Mouse (Mus musculus): ENCODE results near the gene Ppil6. TPM values are rescaled to one million over a fixed set of nuclear protein-coding genes. Genes with fewer than 3 reads are reported as not detected.

Ppil6 gene
- polyA plus RNA-seq, 3 experiments from 2014 or later: not detected

GRCm38 (mm10) chr10:41536714-41537113 is 46.5 kb downstream of the Ppil6 start:
- ATAC-seq: peak; percentile 89

DNA sequence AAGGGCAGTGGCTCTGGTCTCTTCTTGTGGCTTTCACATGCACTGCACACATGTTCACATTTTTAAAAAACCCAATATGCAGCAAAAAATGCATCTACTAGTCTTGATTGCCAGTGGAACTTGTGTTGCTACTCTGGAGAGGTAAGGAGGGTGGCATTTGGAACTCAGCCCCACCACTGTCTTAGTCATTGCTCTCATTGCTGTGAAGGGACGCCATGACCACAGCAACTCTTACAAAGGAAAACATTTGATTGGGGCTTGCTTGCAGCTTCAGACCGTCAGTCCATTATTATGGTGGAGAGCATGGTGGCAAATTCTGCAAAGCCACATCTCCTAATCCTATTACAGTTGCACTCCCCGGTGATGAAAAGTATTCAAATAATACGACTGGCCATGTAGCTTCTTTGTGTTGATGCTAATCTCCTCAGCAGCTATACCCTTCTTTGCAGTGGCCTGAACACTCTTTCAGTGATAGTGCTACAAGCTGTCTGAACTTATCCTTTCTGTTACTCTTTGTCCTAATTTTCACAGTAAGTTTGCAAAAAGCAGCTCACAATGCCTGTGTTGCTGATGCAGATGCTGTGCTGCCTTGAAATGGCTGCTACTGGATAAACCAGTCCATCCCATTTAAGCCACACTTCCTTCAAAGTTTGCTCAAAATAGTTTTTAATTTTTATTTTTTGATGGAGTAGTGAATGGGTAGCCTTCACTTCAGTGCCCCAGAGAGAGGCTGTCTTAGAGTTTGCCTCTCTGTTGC is 47.2 kb downstream of the Ppil6 start:
- ATAC-seq: no peak

GRCm38 (mm10) chr10:41537983-41538330 is 47.7 kb downstream of the Ppil6 start:
- ATAC-seq: no peak

GRCm38 (mm10) chr10:41538986-41539385 is 48.7 kb downstream of the Ppil6 start:
- ATAC-seq: no peak

- ATAC-seq: no peak
Observed at GRCm38 (mm10) chr10:41542057-41542456, 51.8 kb downstream of the Ppil6 start.

DNA sequence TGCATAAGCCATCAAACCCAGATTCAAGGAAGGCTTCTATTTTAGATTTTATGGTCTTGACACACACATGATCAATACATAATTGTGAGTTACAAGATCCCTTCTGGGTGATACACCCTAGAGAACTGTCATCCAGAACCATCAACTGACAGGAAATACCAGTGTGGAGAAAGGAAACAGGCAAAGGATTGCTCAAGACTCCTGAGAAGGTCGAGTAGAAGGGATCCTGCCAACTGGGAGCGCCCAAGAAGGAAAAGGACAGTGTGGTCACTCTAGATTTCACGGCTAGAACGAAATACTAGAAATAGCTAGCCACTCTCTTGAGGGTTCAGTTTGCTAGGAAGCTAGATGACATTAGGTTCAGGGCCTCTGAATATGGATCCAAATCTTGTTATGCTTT is 53.2 kb downstream of the Ppil6 start:
- ATAC-seq: no peak

- ATAC-seq: no peak
Observed at GRCm38 (mm10) chr10:41543844-41544243, 53.6 kb downstream of the Ppil6 start.

DNA sequence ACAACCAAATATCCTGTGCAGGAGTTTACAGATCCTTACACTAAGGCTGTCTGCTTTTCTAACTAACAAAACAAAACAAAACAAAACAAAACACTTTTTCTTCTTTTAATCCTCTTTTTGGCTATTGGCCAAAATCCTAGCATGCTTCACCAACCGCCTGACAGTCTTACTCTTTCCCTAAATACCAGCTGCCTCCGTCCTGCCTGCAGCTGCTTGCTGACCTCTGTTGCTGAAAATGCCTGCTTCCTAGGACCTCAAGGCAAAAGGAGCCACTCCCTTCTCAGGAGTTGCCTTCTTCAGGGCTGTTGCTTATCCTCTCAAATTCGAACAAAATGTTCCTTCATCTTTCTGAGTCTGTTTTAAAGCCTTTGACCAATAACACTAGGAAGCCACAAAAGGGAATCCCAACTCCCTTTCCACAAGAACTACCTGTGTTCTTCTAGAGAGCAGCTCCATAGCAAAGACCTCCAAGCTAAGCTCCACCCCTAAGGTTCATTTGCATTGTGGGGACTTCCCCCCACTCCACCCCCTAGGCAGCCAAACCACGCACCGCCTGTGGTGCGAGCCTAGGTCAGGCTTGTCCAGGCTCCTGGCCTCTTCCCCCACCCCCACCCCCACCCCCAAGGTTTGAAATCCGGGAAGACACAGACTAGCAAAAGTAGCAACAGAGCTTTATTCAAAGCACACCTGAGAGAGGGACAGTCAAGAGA is 54.4 kb downstream of the Ppil6 start:
- ATAC-seq: peak; percentile 78

GRCm38 (mm10) chr10:41545224-41545755 is 55.1 kb downstream of the Ppil6 start:
- ATAC-seq: peak; percentile 78

GRCm38 (mm10) chr10:41546396-41547165 is 56.3 kb downstream of the Ppil6 start:
- no peak for ATAC-seq

DNA sequence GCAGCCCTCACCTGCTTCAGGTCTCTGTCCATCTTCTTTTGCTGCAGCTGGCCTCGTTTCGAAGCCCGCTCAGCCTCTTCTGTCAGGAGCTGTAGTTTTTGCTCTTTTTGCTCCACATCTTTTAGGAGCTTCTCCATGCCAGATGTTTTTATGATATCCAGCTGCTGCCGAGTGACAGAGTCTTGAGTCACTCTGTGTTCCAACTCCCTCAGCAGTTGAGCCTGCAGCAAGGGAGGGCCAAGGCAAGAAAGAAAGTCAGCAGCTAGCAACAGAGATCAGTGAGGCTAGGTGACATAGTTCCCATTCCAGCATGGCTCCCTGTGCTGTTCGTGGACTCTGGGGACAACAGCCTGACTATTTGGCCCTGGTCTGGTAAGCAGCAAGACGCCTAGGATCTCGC is 60.5 kb downstream of the Ppil6 start:
- no peak for ATAC-seq

DNA sequence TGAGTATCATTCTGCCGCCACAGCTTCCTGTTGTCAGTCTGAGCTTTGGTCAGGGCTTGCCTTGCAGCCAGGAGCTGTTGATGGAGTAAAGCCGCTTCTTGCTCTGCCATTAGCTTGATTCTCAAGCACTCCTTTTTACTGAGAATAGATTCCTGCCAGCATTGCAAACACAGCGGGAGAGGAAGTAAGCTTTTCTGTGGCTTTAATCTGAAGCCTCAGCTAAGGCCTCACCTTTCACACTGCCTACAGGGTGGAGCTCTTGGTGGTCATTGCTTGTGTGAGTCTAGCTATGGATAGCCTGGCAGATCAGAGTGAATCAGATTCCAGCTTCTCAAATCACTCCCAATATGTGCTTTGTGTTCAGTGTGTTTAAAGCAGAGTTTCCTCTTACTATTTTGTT is 62.1 kb downstream of the Ppil6 start:
- peak; percentile 38 for ATAC-seq

DNA sequence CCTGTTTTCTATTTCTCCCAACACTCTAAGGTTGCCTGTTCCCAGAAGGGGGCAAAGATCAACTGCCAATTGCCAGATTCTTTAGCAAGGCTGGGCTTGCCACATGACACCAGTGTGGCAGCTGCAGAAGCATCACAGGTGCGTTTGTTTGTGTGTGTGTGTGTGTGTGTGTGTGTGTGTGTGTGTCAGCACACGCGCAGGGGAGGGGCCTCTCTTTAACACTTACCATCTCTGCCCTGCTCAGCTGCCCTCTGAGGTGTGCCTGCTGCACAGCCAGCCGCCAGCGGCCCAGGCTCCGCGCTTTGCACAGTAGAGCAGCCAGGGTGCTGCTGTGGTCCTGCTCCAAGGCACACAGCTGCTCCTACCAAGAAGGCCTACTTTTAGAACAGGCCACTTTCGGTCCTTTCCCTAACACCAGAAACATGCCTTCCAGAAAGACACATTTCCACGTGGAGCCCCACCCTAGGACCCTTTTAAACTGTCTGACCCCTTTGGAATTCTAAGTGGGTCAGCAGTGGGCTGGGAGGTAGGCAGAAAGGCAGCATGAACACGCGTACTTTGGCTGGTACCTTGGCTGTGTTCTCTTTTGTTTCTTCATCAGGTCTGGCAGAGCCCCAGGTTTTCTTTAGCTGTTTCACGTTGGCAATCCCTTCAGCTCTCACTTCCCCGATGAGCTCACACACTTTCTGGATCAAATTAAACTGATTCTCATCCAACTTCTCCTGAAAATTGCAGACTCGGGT is 62.8 kb downstream of the Ppil6 start:
- no peak for ATAC-seq

- ATAC-seq: no peak
Observed at GRCm38 (mm10) chr10:41553711-41554110, 63.5 kb downstream of the Ppil6 start.

- no peak for ATAC-seq
Observed at GRCm38 (mm10) chr10:41555081-41555480, 64.8 kb downstream of the Ppil6 start.

DNA sequence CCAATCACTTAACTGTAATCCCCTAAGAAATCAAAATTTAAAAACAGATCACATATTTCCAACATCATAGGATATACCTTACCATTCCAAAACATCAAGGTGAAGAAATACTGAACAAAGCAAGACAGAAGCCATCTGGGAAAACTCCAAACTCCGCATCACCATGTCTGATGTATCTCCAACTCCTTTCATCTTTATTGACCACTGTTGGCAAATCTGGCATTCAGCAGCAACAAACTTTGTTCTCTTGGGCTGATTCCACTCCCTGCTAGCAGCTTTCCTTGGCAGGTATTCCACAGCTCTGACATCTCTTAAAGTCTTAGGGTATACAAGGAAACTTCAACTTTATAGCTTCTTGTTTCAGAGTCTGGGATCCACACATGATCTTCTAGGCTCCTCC is 68.2 kb downstream of the Ppil6 start:
- no peak for ATAC-seq

- no peak for ATAC-seq
Observed at GRCm38 (mm10) chr10:41561701-41562395, 71.6 kb downstream of the Ppil6 start.

Measured in inflammation-experienced regulatory T-cells, adult 6 months (primary cell).